Mouse (Mus musculus) intestine, postnatal 0 days (tissue): ENCODE data around the gene Apaf1. TPM values are rescaled to one million over a fixed set of nuclear protein-coding genes. Genes with fewer than 3 reads are reported as not detected.
A peak's percentile ranks its signal among the peaks of the same experiment; 100 is the strongest.

Experiments
- ATAC-seq: fragments of 200-750 bp; cut with Nextera tagmentation; 2 replicates; pipeline ENCODE4 v1.8.0; 2017; ENCODE audit warnings: mild to moderate bottlenecking, moderate TSS enrichment, moderate library complexity
- H3K27ac ChIP-seq: fragments of 300-500 bp; sonication (generic); 2 replicates; pipeline ENCODE4 v1.5.1; 2014; ENCODE audit warnings: mild to moderate bottlenecking, low read depth, low read length, moderate library complexity
- H3K27me3 ChIP-seq: fragments of 300-500 bp; sonication (generic); replicated peaks from 2 replicates; pipeline ENCODE4 v1.6.1; 2014; ENCODE audit warnings: low read length, mixed read lengths; ENCODE audit not compliant: control insufficient read depth, insufficient read depth
- H3K36me3 ChIP-seq: fragments of 300-500 bp; sonication (generic); 2 replicates; pipeline ENCODE4 v1.6.1; 2014; ENCODE audit warnings: mild to moderate bottlenecking, moderate library complexity; ENCODE audit not compliant: control insufficient read depth, insufficient read depth
- H3K4me1 ChIP-seq: fragments of 300-500 bp; sonication (generic); replicated peaks from 2 replicates; pipeline ENCODE4 v1.6.1; 2014; ENCODE audit warnings: antibody characterized with exemption, low read length, mixed read lengths; ENCODE audit not compliant: control insufficient read depth, insufficient read depth
- H3K4me2 ChIP-seq: fragments of 300-500 bp; sonication (generic); replicated peaks from 2 replicates; pipeline ENCODE4 v1.6.1; 2014; ENCODE audit warnings: low read depth, mild to moderate bottlenecking, moderate library complexity
- H3K4me3 ChIP-seq: fragments of 300-500 bp; sonication (generic); 2 replicates; pipeline ENCODE4 v1.5.1; 2014; ENCODE audit warnings: low read depth, low read length
- H3K9ac ChIP-seq: fragments of 300-500 bp; sonication (generic); 2 replicates; pipeline ENCODE4 v1.6.1; 2014; ENCODE audit warnings: mild to moderate bottlenecking, low read depth, low read length
- H3K9me3 ChIP-seq: fragments of 300-500 bp; sonication (generic); 2 replicates; pipeline ENCODE4 v1.6.1; 2016; ENCODE audit warnings: mixed run types; ENCODE audit not compliant: control insufficient read depth
- CTCF ChIP-seq: sonication (generic); IDR thresholded peaks from 2 replicates; pipeline ENCODE4 v1.5.1; 2016; ENCODE audit warnings: low read depth, mild to moderate bottlenecking, control low read depth, antibody characterized with exemption, moderate library complexity
- WGBS: fragments of 180-500 bp; shearing (Covaris S2); extraction: QIAGEN DNeasy Blood & Tissue Kit; methylation state at CpG from one replicate; pipeline ENCODE4 v1.1.7; 2014; 5-methylcytosine and 5-hydroxymethylcytosine counted together
- polyA plus RNA-seq: library from polyadenylated mRNA; unstranded; fragments of >200 nt; fragmentation: Nextera tagmentation; extraction: Ambion mirVana; gene quantifications from 2 replicates; pipeline ENCODE4 v1.2.1, GENCODE M21; 2015

The Apaf1 gene
- polyA plus RNA-seq, 1 experiment from 2014 or later, result 26.5 TPM

GRCm38 (mm10) chr10:91083393-91083927, 890 bp upstream of the Apaf1 start:
- 37% methylated on average over 12 of the region's 12 CpGs for WGBS
- no peak for TF ChIP-seq CTCF
- Histone ChIP-seq H3K9ac (peak overlapping the region; percentile 89), H3K9me3 (no peaks in the 10 kb centered on the region), H3K27me3 (no peaks in the 10 kb centered on the region), H3K4me1 (no peaks in the 10 kb centered on the region; the same call in 1 of the 2 replicates), H3K27ac (peak overlapping the region; percentile 58; the same call in 1 of the 2 replicates), H3K4me3 (peak overlapping the region; percentile 97), H3K4me2 (peak overlapping the region; percentile 87), H3K36me3 (peaks cover 6% of the 10 kb centered on the region; the same call in 1 of the 2 replicates)
- no peak for ATAC-seq

GRCm38 (mm10) chr10:91081959-91082507, 537 bp downstream of the Apaf1 start:
- Histone ChIP-seq H3K9me3 (no peaks in the 10 kb centered on the region), H3K4me2 (peak overlapping the region; percentile 87), H3K27ac (peak overlapping the region; percentile 97), H3K4me1 (no peaks in the 10 kb centered on the region; the same call in 1 of the 2 replicates), H3K27me3 (no peaks in the 10 kb centered on the region), H3K4me3 (peak overlapping the region; percentile 97), H3K9ac (peak overlapping the region; percentile 89), H3K36me3 (peaks cover 19% of the 10 kb centered on the region; the same call in 1 of the 2 replicates)
- 0% methylated on average over 27 of the region's 27 CpGs for WGBS
- ATAC-seq, result peak; percentile 20
- no peak for TF ChIP-seq CTCF

- Histone ChIP-seq H3K4me1 (no peaks in the 10 kb centered on the region; the same call in 1 of the 2 replicates), H3K4me3 (peak overlapping the region; percentile 18; the same call in 1 of the 2 replicates), H3K27ac (no peak overlapping the region), H3K9me3 (no peaks in the 10 kb centered on the region), H3K27me3 (no peaks in the 10 kb centered on the region), H3K4me2 (peak overlapping the region; percentile 2; the same call in 1 of the 2 replicates), H3K36me3 (peaks cover 33% of the 10 kb centered on the region; the same call in 1 of the 2 replicates), H3K9ac (no peak overlapping the region)
- ATAC-seq, result no peak
- 52% methylated on average over 5 of the region's 5 CpGs for WGBS
- no peak for TF ChIP-seq CTCF
Observed at GRCm38 (mm10) chr10:91080540-91080939, 2.0 kb downstream of the Apaf1 start.

- H3K4me3 ChIP-seq, result no peak overlapping the region
- no peaks in the 10 kb centered on the region for H3K9me3 ChIP-seq
- H3K36me3 ChIP-seq, result peaks cover 49% of the 10 kb centered on the region; the same call in 1 of the 2 replicates
- no peaks in the 10 kb centered on the region for H3K4me1 ChIP-seq
- no peaks in the 10 kb centered on the region for H3K27me3 ChIP-seq
- no peak for ATAC-seq
- no peak overlapping the region for H3K9ac ChIP-seq
- WGBS, result 84% methylated on average over 2 of the region's 2 CpGs
- no peak overlapping the region for H3K27ac ChIP-seq
- TF ChIP-seq CTCF, result no peak
- no peak overlapping the region for H3K4me2 ChIP-seq
Observed at GRCm38 (mm10) chr10:91076667-91077066, 5.9 kb downstream of the Apaf1 start.

GRCm38 (mm10) chr10:91073345-91073744, 9.2 kb downstream of the Apaf1 start:
- Histone ChIP-seq H3K27ac (no peak overlapping the region), H3K27me3 (no peaks in the 10 kb centered on the region), H3K9me3 (no peaks in the 10 kb centered on the region), H3K4me2 (no peak overlapping the region), H3K4me3 (no peak overlapping the region), H3K4me1 (no peaks in the 10 kb centered on the region), H3K9ac (no peak overlapping the region), H3K36me3 (peaks cover 59% of the 10 kb centered on the region)
- WGBS, result 66% methylated on average over 3 of the region's 3 CpGs
- no peak for ATAC-seq
- TF ChIP-seq CTCF, result no peak

GRCm38 (mm10) chr10:91071768-91072167, 10.8 kb downstream of the Apaf1 start:
- peaks cover 56% of the 10 kb centered on the region for H3K36me3 ChIP-seq
- no peak overlapping the region for H3K4me2 ChIP-seq
- H3K4me3 ChIP-seq, result no peak overlapping the region
- no peaks in the 10 kb centered on the region for H3K4me1 ChIP-seq
- H3K9me3 ChIP-seq, result no peaks in the 10 kb centered on the region
- H3K27ac ChIP-seq, result no peak overlapping the region
- no peak for ATAC-seq
- no peak overlapping the region for H3K9ac ChIP-seq
- no peaks in the 10 kb centered on the region for H3K27me3 ChIP-seq
- 40% methylated on average over 1 of the region's 1 CpGs for WGBS
- TF ChIP-seq CTCF, result peak; percentile 62
